Mouse (Mus musculus) bone marrow macrophage, adult 2 months (primary cell): ENCODE measurements around the gene Cmc2. TPM values are rescaled to one million over a fixed set of nuclear protein-coding genes. Genes with fewer than 3 reads are reported as not detected.

Source experiments
- H3K27ac ChIP-seq: 2 replicates; pipeline ENCODE4 v1.5.1; 2012; ENCODE audit warnings: low read depth, low read length; ENCODE audit not compliant: insufficient read depth
- H3K4me1 ChIP-seq: 2 replicates; pipeline ENCODE4 v1.6.1; 2012; ENCODE audit warnings: low read length; ENCODE audit not compliant: control insufficient read depth, insufficient read depth
- H3K4me3 ChIP-seq: 2 replicates; pipeline ENCODE4 v1.5.1; 2012; ENCODE audit warnings: mild to moderate bottlenecking, low read length, moderate library complexity; ENCODE audit not compliant: insufficient read depth
- CTCF ChIP-seq: IDR thresholded peaks from 2 replicates; pipeline ENCODE4 v1.5.1; 2012; ENCODE audit warnings: low read depth, mild to moderate bottlenecking, low read length, moderate library complexity
- POLR2A ChIP-seq: IDR thresholded peaks from 2 replicates; pipeline ENCODE4 v1.6.1; 2012; ENCODE audit warnings: mild to moderate bottlenecking, low read depth, low read length, borderline replicate concordance
- polyA plus RNA-seq: library from polyadenylated mRNA; stranded (reverse); fragments of >200 nt; gene quantifications from 2 replicates; pipeline ENCODE4 v1.2.4, GENCODE M21; 2012; ENCODE audit not compliant: missing spikeins, insufficient read depth, insufficient read length

Cmc2 gene
- polyA plus RNA-seq, 1 experiment, result 35.8 TPM

GRCm38 (mm10) chr8:116887813-116888212 lies 33.4 kb downstream of the Cmc2 start:
- TF ChIP-seq POLR2A (no peak), CTCF (no peak)
- H3K4me1 ChIP-seq, result peaks cover 14% of the 10 kb centered on the region
- no peak overlapping the region for H3K27ac ChIP-seq
- H3K4me3 ChIP-seq, result no peak overlapping the region

- Histone ChIP-seq H3K27ac (no peak overlapping the region), H3K4me1 (no peaks in the 10 kb centered on the region), H3K4me3 (no peak overlapping the region)
- TF ChIP-seq POLR2A (no peak), CTCF (no peak)
Measured at GRCm38 (mm10) chr8:116881396-116881795, 39.9 kb downstream of the Cmc2 start.

GRCm38 (mm10) chr8:116875798-116876450 lies 45.3 kb downstream of the Cmc2 start:
- H3K27ac ChIP-seq, result no peak overlapping the region

GRCm38 (mm10) chr8:116873986-116874385 lies 47.3 kb downstream of the Cmc2 start:
- no peak overlapping the region for H3K27ac ChIP-seq
- TF ChIP-seq CTCF (no peak), POLR2A (no peak)
- H3K4me1 ChIP-seq, result 0 out of 2 replicates have a peak, but pooled peaks cover 2% of the 10 kb centered on the region
- H3K4me3 ChIP-seq, result no peak overlapping the region

More at GRCm38 (mm10) chr8:116875798-116876450, 45.3 kb downstream of the Cmc2 start:
- 0 out of 2 replicates have a peak, but pooled peaks cover 2% of the 10 kb centered on the region for H3K4me1 ChIP-seq
- TF ChIP-seq CTCF (no peak), POLR2A (no peak)
- H3K4me3 ChIP-seq, result no peak overlapping the region

- Histone ChIP-seq H3K27ac (no peak overlapping the region), H3K4me3 (no peak overlapping the region), H3K4me1 (0 out of 2 replicates have a peak, but pooled peaks cover 2% of the 10 kb centered on the region)
- no peak for TF ChIP-seq POLR2A
- no peak for TF ChIP-seq CTCF
Measured at GRCm38 (mm10) chr8:116873586-116873985, 47.7 kb downstream of the Cmc2 start.

- no peak; the same call in 1 of the 2 replicates for TF ChIP-seq CTCF
- TF ChIP-seq POLR2A, result no peak
- Histone ChIP-seq H3K27ac (no peak overlapping the region), H3K4me3 (no peak overlapping the region), H3K4me1 (0 out of 2 replicates have a peak, but pooled peaks cover 2% of the 10 kb centered on the region)
Measured at GRCm38 (mm10) chr8:116872761-116873342, 48.4 kb downstream of the Cmc2 start.

- no peak overlapping the region for H3K27ac ChIP-seq
- no peak for TF ChIP-seq POLR2A
- peak; percentile 24; the same call in 1 of the 2 replicates for TF ChIP-seq CTCF
- no peak overlapping the region for H3K4me3 ChIP-seq
- 0 out of 2 replicates have a peak, but pooled peaks cover 2% of the 10 kb centered on the region for H3K4me1 ChIP-seq
Measured at GRCm38 (mm10) chr8:116868699-116869098, 52.6 kb downstream of the Cmc2 start.

- no peak overlapping the region for H3K4me3 ChIP-seq
Measured at GRCm38 (mm10) chr8:116867321-116867720, 53.9 kb downstream of the Cmc2 start.

GRCm38 (mm10) chr8:116866118-116866903 lies 54.9 kb downstream of the Cmc2 start:
- no peaks in the 10 kb centered on the region for H3K4me1 ChIP-seq
- no peak overlapping the region for H3K27ac ChIP-seq
- peak; percentile 78 for TF ChIP-seq CTCF
- no peak for TF ChIP-seq POLR2A
- H3K4me3 ChIP-seq, result no peak overlapping the region

More at GRCm38 (mm10) chr8:116867321-116867720, 53.9 kb downstream of the Cmc2 start:
- TF ChIP-seq POLR2A, result no peak
- no peak for TF ChIP-seq CTCF
- H3K4me1 ChIP-seq, result 0 out of 2 replicates have a peak, but pooled peaks cover 2% of the 10 kb centered on the region
- H3K27ac ChIP-seq, result no peak overlapping the region
